Mouse (Mus musculus): ENCODE data around the gene Slc19a1. TPM values are rescaled to one million over a fixed set of nuclear protein-coding genes. Genes with fewer than 3 reads are reported as not detected.

The Slc19a1 gene
- polyA plus RNA-seq, 1 experiment from 2014 or later, result 14.0 TPM

- Histone ChIP-seq H3K27ac (replicated peaks) (no peak overlapping the region), H3K4me3 (replicated peaks) (no peak overlapping the region), H3K9ac (no peak overlapping the region), H3K4me1 (replicated peaks) (peaks cover 26% of the 10 kb centered on the region), H3K36me3 (replicated peaks) (peaks cover 25% of the 10 kb centered on the region), H3K27me3 (no peaks in the 10 kb centered on the region), H3K9me3 (replicated peaks) (no peaks in the 10 kb centered on the region), H3K4me2 (no peak overlapping the region)
- WGBS (ENCODE audit: insufficient replicate concordance), result 30% methylated on average over 4 of the region's 4 CpGs
- ATAC-seq (ENCODE audit: insufficient read depth), result no peak
Observed at GRCm38 (mm10) chr10:77070072-77070471, 38.0 kb downstream of the Slc19a1 start.

- 62% methylated on average over 4 of the region's 4 CpGs for WGBS (ENCODE audit: insufficient replicate concordance)
- Histone ChIP-seq H3K9me3 (replicated peaks) (no peaks in the 10 kb centered on the region), H3K4me2 (no peak overlapping the region), H3K4me1 (replicated peaks) (peaks cover 7% of the 10 kb centered on the region), H3K36me3 (replicated peaks) (peaks cover 29% of the 10 kb centered on the region; the same call in 1 of the 2 replicates), H3K4me3 (replicated peaks) (no peak overlapping the region), H3K27ac (replicated peaks) (no peak overlapping the region), H3K27me3 (no peaks in the 10 kb centered on the region), H3K9ac (no peak overlapping the region)
- ATAC-seq (ENCODE audit: insufficient read depth), result no peak
Observed at GRCm38 (mm10) chr10:77074276-77074974, 42.4 kb downstream of the Slc19a1 start.

- Histone ChIP-seq H3K4me2 (no peak overlapping the region), H3K27me3 (no peaks in the 10 kb centered on the region), H3K4me3 (replicated peaks) (no peak overlapping the region), H3K36me3 (replicated peaks) (peaks cover 37% of the 10 kb centered on the region; the same call in 1 of the 2 replicates), H3K4me1 (replicated peaks) (no peaks in the 10 kb centered on the region; the same call in 1 of the 2 replicates), H3K9ac (no peak overlapping the region), H3K27ac (replicated peaks) (no peak overlapping the region), H3K9me3 (replicated peaks) (no peaks in the 10 kb centered on the region)
- no peak for ATAC-seq (ENCODE audit: insufficient read depth)
- 65% methylated on average over 4 of the region's 4 CpGs for WGBS (ENCODE audit: insufficient replicate concordance)
Observed at GRCm38 (mm10) chr10:77078456-77078855, 46.4 kb downstream of the Slc19a1 start.

GRCm38 (mm10) chr10:77078961-77079360 lies 46.9 kb downstream of the Slc19a1 start:
- H3K27me3 ChIP-seq, result no peaks in the 10 kb centered on the region
- H3K4me1 ChIP-seq (replicated peaks), result no peaks in the 10 kb centered on the region; the same call in 1 of the 2 replicates
- no peak for ATAC-seq (ENCODE audit: insufficient read depth)
- H3K27ac ChIP-seq (replicated peaks), result 0 out of 2 replicates have a peak overlapping the region, but pooled peaks have one; percentile 7
- 57% methylated on average over 8 of the region's 8 CpGs for WGBS (ENCODE audit: insufficient replicate concordance)
- no peaks in the 10 kb centered on the region for H3K9me3 ChIP-seq (replicated peaks)
- H3K9ac ChIP-seq, result no peak overlapping the region
- peaks cover 37% of the 10 kb centered on the region; the same call in 1 of the 2 replicates for H3K36me3 ChIP-seq (replicated peaks)
- H3K4me2 ChIP-seq, result no peak overlapping the region
- H3K4me3 ChIP-seq (replicated peaks), result no peak overlapping the region

- 14% methylated on average over 3 of the region's 3 CpGs for WGBS (ENCODE audit: insufficient replicate concordance)
- no peak overlapping the region for H3K4me2 ChIP-seq
- no peak overlapping the region for H3K27ac ChIP-seq (replicated peaks)
- H3K9ac ChIP-seq, result no peak overlapping the region
- no peaks in the 10 kb centered on the region; the same call in 1 of the 2 replicates for H3K4me1 ChIP-seq (replicated peaks)
- no peaks in the 10 kb centered on the region for H3K9me3 ChIP-seq (replicated peaks)
- no peak overlapping the region for H3K4me3 ChIP-seq (replicated peaks)
- ATAC-seq (ENCODE audit: insufficient read depth), result no peak
- H3K27me3 ChIP-seq, result no peaks in the 10 kb centered on the region
- H3K36me3 ChIP-seq (replicated peaks), result peaks cover 40% of the 10 kb centered on the region; the same call in 1 of the 2 replicates
Observed at GRCm38 (mm10) chr10:77082453-77082852, 50.4 kb downstream of the Slc19a1 start.

- H3K4me3 ChIP-seq (replicated peaks), result no peak overlapping the region
- no peak overlapping the region for H3K4me2 ChIP-seq
- 59% methylated on average over 5 of the region's 5 CpGs for WGBS (ENCODE audit: insufficient replicate concordance)
- H3K36me3 ChIP-seq (replicated peaks), result peaks cover 40% of the 10 kb centered on the region; the same call in 1 of the 2 replicates
- ATAC-seq (ENCODE audit: insufficient read depth), result no peak
- no peaks in the 10 kb centered on the region for H3K27me3 ChIP-seq
- H3K9ac ChIP-seq, result no peak overlapping the region
- H3K4me1 ChIP-seq (replicated peaks), result no peaks in the 10 kb centered on the region; the same call in 1 of the 2 replicates
- H3K27ac ChIP-seq (replicated peaks), result no peak overlapping the region
- no peaks in the 10 kb centered on the region for H3K9me3 ChIP-seq (replicated peaks)
Observed at GRCm38 (mm10) chr10:77082921-77083320, 50.9 kb downstream of the Slc19a1 start.

- H3K27me3 ChIP-seq, result no peaks in the 10 kb centered on the region
- no peak overlapping the region for H3K4me2 ChIP-seq
- peaks cover 5% of the 10 kb centered on the region for H3K4me1 ChIP-seq (replicated peaks)
- H3K27ac ChIP-seq (replicated peaks), result no peak overlapping the region
- ATAC-seq (ENCODE audit: insufficient read depth), result no peak
- H3K9ac ChIP-seq, result no peak overlapping the region
- peaks cover 37% of the 10 kb centered on the region; the same call in 1 of the 2 replicates for H3K36me3 ChIP-seq (replicated peaks)
- WGBS (ENCODE audit: insufficient replicate concordance), result 21% methylated on average over 1 of the region's 1 CpGs
- H3K4me3 ChIP-seq (replicated peaks), result no peak overlapping the region
- H3K9me3 ChIP-seq (replicated peaks), result no peaks in the 10 kb centered on the region
Observed at GRCm38 (mm10) chr10:77084568-77084967, 52.5 kb downstream of the Slc19a1 start.

- 59% methylated on average over 8 of the region's 8 CpGs for WGBS (ENCODE audit: insufficient replicate concordance)
- H3K9me3 ChIP-seq (replicated peaks), result no peaks in the 10 kb centered on the region
- no peaks in the 10 kb centered on the region for H3K27me3 ChIP-seq
- no peak overlapping the region for H3K4me3 ChIP-seq (replicated peaks)
- H3K36me3 ChIP-seq (replicated peaks), result peaks cover 26% of the 10 kb centered on the region
- H3K4me2 ChIP-seq, result no peak overlapping the region
- H3K4me1 ChIP-seq (replicated peaks), result peaks cover 24% of the 10 kb centered on the region
- ATAC-seq (ENCODE audit: insufficient read depth), result no peak
- H3K27ac ChIP-seq (replicated peaks), result 0 out of 2 replicates have a peak overlapping the region, but pooled peaks have one; percentile 9
- no peak overlapping the region for H3K9ac ChIP-seq
Observed at GRCm38 (mm10) chr10:77089336-77089735, 57.3 kb downstream of the Slc19a1 start.

GRCm38 (mm10) chr10:77090063-77090462 lies 58.0 kb downstream of the Slc19a1 start:
- H3K27ac ChIP-seq (replicated peaks), result peak overlapping the region; percentile 60
- no peak overlapping the region for H3K9ac ChIP-seq
- no peaks in the 10 kb centered on the region for H3K27me3 ChIP-seq
- 35% methylated on average over 5 of the region's 5 CpGs for WGBS (ENCODE audit: insufficient replicate concordance)
- no peak for ATAC-seq (ENCODE audit: insufficient read depth)
- no peaks in the 10 kb centered on the region for H3K9me3 ChIP-seq (replicated peaks)
- H3K36me3 ChIP-seq (replicated peaks), result peaks cover 25% of the 10 kb centered on the region
- H3K4me1 ChIP-seq (replicated peaks), result peaks cover 24% of the 10 kb centered on the region
- no peak overlapping the region for H3K4me3 ChIP-seq (replicated peaks)
- H3K4me2 ChIP-seq, result no peak overlapping the region

- Histone ChIP-seq H3K9ac (no peak overlapping the region), H3K4me1 (replicated peaks) (peaks cover 24% of the 10 kb centered on the region), H3K36me3 (replicated peaks) (peaks cover 25% of the 10 kb centered on the region), H3K27me3 (no peaks in the 10 kb centered on the region), H3K27ac (replicated peaks) (peak overlapping the region; percentile 75), H3K4me2 (no peak overlapping the region), H3K9me3 (replicated peaks) (no peaks in the 10 kb centered on the region), H3K4me3 (replicated peaks) (no peak overlapping the region)
- peak; percentile 86 for ATAC-seq (ENCODE audit: insufficient read depth)
- WGBS (ENCODE audit: insufficient replicate concordance), result 45% methylated on average over 4 of the region's 4 CpGs
Observed at GRCm38 (mm10) chr10:77091538-77092097, 59.6 kb downstream of the Slc19a1 start.

GRCm38 (mm10) chr10:77093817-77094216 lies 61.8 kb downstream of the Slc19a1 start:
- no peak overlapping the region for H3K4me3 ChIP-seq (replicated peaks)
- no peak overlapping the region for H3K9ac ChIP-seq
- no peaks in the 10 kb centered on the region for H3K27me3 ChIP-seq
- no peak overlapping the region for H3K27ac ChIP-seq (replicated peaks)
- H3K9me3 ChIP-seq (replicated peaks), result no peaks in the 10 kb centered on the region
- peaks cover 10% of the 10 kb centered on the region for H3K36me3 ChIP-seq (replicated peaks)
- H3K4me2 ChIP-seq, result no peak overlapping the region
- H3K4me1 ChIP-seq (replicated peaks), result peaks cover 36% of the 10 kb centered on the region
- no peak for ATAC-seq (ENCODE audit: insufficient read depth)
